Mouse (Mus musculus) hindbrain, postnatal 0 days (tissue): ENCODE measurements at regions not wholly inside any gene's neighbourhood (a gene's known extent, or its start where the extent isn't known, plus 50 kb on each side); places are given as distances from the start of the nearest gene placed in this dataset.

Source experiments
- ATAC-seq: fragments of 200-750 bp; cut with Nextera tagmentation; 2 replicates; pipeline ENCODE4 v1.8.0; 2017; ENCODE audit warnings: mild to moderate bottlenecking, moderate TSS enrichment, moderate library complexity
- DNase-seq: peaks from one replicate; pipeline ENCODE4 v3.0.0-alpha.2; 2015; ENCODE audit warnings: low spot score
- H3K27ac ChIP-seq: fragments of 300-500 bp; sonication (generic); 2 replicates; pipeline ENCODE4 v1.5.1; 2014; ENCODE audit warnings: mild to moderate bottlenecking
- H3K27me3 ChIP-seq: fragments of 300-500 bp; sonication (generic); 2 replicates; pipeline ENCODE4 v1.6.1; 2014; ENCODE audit warnings: low read length, mixed read lengths; ENCODE audit not compliant: insufficient read depth
- H3K36me3 ChIP-seq: fragments of 300-500 bp; sonication (generic); 2 replicates; pipeline ENCODE4 v1.6.1; 2014; ENCODE audit warnings: low read length, mixed read lengths; ENCODE audit not compliant: insufficient read depth
- H3K4me1 ChIP-seq: fragments of 300-500 bp; sonication (generic); 2 replicates; pipeline ENCODE4 v1.6.1; 2014; ENCODE audit warnings: antibody characterized with exemption, low read length, mixed read lengths; ENCODE audit not compliant: insufficient read depth
- H3K4me2 ChIP-seq: fragments of 300-500 bp; sonication (generic); 2 replicates; pipeline ENCODE4 v1.6.1; 2014; ENCODE audit warnings: low read depth, mild to moderate bottlenecking, low read length, moderate library complexity, mixed read lengths
- H3K4me3 ChIP-seq: fragments of 300-500 bp; sonication (generic); 2 replicates; pipeline ENCODE4 v1.5.1; 2014; ENCODE audit warnings: low read length
- H3K9ac ChIP-seq: fragments of 300-500 bp; sonication (generic); replicated peaks from 2 replicates; pipeline ENCODE4 v1.6.1; 2014; ENCODE audit warnings: mild to moderate bottlenecking, low read length, moderate library complexity, mixed read lengths
- H3K9me3 ChIP-seq: fragments of 300-500 bp; sonication (generic); 2 replicates; pipeline ENCODE4 v1.6.1; 2016; ENCODE audit warnings: low read length, mixed read lengths
- CTCF ChIP-seq: IDR thresholded peaks from 2 replicates; pipeline ENCODE4 v1.5.1; 2016; ENCODE audit warnings: antibody characterized with exemption, control low read depth, low read depth
- WGBS: fragments of 180-500 bp; shearing (Covaris S2); extraction: QIAGEN DNeasy Blood & Tissue Kit; methylation state at CpG from one replicate; pipeline ENCODE4 v1.1.7; 2014; 5-methylcytosine and 5-hydroxymethylcytosine counted together

DNA sequence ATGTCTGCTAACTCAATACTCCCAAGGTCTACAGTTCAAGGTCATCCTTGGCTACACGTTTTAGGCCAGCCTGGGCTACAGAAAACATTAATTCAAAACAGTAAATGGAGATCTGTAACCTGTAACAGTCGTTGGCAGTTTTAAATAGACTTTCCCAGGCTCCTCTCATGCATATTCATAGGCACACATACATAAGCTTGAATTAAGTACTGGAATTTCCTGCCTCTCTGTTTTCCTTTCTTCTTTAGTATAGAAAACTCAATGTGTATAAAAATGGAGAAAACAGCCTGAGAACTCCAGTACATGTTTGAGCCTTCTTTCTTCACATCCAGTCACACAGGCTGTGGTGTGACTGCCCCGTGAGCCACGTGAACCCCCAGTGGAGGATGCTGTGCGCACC is 86.0 kb upstream of the Zbtb40 start:
- Histone ChIP-seq H3K27ac (no peak overlapping the region), H3K9ac (no peak overlapping the region), H3K36me3 (no peaks in the 10 kb centered on the region), H3K4me2 (no peak overlapping the region), H3K4me1 (no peaks in the 10 kb centered on the region), H3K9me3 (no peaks in the 10 kb centered on the region), H3K4me3 (no peak overlapping the region), H3K27me3 (no peaks in the 10 kb centered on the region)
- 46% methylated on average over 5 of the region's 5 CpGs for WGBS
- no peak for DNase-seq
- ATAC-seq: no peak
- TF ChIP-seq CTCF: no peak

DNA sequence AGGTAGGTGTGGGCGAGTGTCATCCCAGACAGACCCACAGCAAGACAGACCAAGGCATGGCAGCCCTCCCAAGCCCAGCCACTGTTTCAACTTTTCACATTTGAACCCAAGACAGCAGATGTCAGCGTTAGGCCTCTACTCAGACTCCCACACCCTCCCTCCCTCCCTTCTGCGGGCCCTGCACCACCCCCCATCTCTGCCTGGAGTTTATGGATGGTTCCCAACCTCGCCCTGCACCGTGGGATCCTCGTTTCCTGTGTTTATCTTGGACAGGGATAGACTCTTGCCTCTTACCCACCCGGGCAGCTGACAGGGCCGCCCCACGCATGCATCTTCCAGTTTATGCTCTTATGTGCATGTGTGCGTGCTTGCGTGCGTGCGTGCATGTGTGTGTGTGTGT is 85.2 kb upstream of the Zbtb40 start:
- Histone ChIP-seq H3K4me2 (no peak overlapping the region), H3K4me3 (no peak overlapping the region), H3K9me3 (no peaks in the 10 kb centered on the region), H3K36me3 (no peaks in the 10 kb centered on the region), H3K4me1 (no peaks in the 10 kb centered on the region), H3K9ac (no peak overlapping the region), H3K27ac (no peak overlapping the region), H3K27me3 (no peaks in the 10 kb centered on the region)
- DNase-seq (no peak), ATAC-seq (no peak)
- 65% methylated on average over 13 of the region's 13 CpGs for WGBS
- TF ChIP-seq CTCF: no peak

DNA sequence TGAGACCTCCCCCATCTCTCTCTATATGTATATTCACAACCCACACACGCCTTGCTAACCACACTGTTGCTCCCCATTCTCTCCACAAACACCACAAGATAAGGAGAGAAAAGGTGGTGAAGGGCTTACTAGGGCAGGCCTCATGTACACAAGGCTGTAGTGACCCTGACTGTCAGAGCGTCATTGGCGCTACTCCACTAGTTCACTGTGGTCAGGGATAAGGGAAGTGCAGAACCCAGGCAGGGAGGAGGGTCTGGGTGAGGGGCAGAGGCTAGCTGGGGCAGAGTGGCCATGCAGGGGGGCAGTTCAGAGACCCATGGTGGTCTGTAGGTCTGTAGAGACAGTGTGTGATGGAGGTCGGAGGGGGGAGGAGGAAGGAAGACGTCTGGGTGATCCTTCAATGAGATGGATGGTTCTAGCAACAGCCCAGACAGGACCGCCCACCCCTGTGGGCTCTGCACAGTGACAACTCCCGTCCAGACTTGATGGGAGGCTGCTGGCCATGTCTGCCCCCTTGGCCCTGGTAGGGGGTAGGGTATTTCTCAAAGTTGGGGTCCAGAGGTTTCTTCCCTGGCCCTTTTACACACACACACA is 82.1 kb upstream of the Zbtb40 start:
- Histone ChIP-seq H3K27ac (no peak overlapping the region), H3K9ac (no peak overlapping the region), H3K27me3 (no peaks in the 10 kb centered on the region), H3K4me2 (no peak overlapping the region), H3K4me3 (no peak overlapping the region), H3K36me3 (no peaks in the 10 kb centered on the region), H3K4me1 (no peaks in the 10 kb centered on the region), H3K9me3 (no peaks in the 10 kb centered on the region)
- DNase-seq: no peak
- WGBS: 71% methylated on average over 4 of the region's 7 CpGs
- no peak for TF ChIP-seq CTCF
- ATAC-seq: no peak

DNA sequence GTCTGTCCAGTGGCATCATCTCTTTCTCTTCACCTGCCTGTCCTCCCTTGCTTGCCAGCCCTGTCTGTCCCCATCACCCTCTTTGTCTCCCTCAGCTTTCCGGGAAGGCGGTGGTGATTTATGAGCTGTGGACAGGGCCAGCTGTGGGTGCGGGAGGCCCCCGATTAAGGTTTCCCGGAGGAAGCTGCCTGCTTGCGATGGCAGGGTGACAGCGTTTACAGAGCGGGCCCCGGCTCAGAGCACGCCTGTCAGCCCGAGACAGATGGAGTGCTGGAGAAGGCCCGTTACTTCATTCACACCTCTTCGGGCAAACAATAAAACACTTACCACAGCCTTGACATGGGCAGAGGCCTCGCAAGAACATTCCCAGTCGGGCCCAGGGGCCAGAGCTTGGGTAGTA is 79.6 kb upstream of the Zbtb40 start:
- Histone ChIP-seq H3K4me3 (no peak overlapping the region), H3K36me3 (no peaks in the 10 kb centered on the region), H3K4me1 (no peaks in the 10 kb centered on the region), H3K27ac (no peak overlapping the region), H3K9me3 (no peaks in the 10 kb centered on the region), H3K27me3 (no peaks in the 10 kb centered on the region), H3K9ac (no peak overlapping the region; the same call in 1 of the 2 replicates), H3K4me2 (no peak overlapping the region)
- ATAC-seq (no peak), DNase-seq (peak; percentile 40)
- TF ChIP-seq CTCF: no peak
- WGBS: 35% methylated on average over 15 of the region's 15 CpGs

DNA sequence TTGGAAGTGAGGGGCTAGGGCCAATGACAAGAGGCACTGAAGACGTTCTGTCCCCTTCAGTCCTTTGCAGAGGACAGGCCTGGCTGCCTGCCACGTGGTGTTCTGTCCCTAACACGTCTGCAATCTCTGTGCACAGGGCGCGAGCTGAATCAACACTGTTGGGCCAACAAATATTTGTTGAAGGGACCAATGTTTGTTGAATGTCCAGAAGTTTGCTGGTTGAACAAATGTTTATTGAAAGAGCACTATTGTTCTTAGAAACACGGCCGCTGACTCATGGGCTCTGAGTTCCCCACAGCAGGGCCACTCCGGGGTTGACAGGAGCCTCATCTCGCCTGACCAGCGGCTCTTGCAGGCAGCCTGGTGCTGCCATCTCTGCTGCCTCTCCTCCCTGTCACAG is 73.1 kb upstream of the Zbtb40 start:
- DNase-seq (no peak), ATAC-seq (no peak)
- H3K27ac ChIP-seq: no peak overlapping the region
- no peaks in the 10 kb centered on the region for H3K36me3 ChIP-seq
- WGBS: 50% methylated on average over 10 of the region's 10 CpGs
- no peak for TF ChIP-seq CTCF
- H3K4me2 ChIP-seq: no peak overlapping the region
- no peak overlapping the region for H3K9ac ChIP-seq
- H3K27me3 ChIP-seq: no peaks in the 10 kb centered on the region
- no peak overlapping the region for H3K4me3 ChIP-seq
- no peaks in the 10 kb centered on the region for H3K9me3 ChIP-seq
- peaks cover 12% of the 10 kb centered on the region; the same call in 1 of the 2 replicates for H3K4me1 ChIP-seq

DNA sequence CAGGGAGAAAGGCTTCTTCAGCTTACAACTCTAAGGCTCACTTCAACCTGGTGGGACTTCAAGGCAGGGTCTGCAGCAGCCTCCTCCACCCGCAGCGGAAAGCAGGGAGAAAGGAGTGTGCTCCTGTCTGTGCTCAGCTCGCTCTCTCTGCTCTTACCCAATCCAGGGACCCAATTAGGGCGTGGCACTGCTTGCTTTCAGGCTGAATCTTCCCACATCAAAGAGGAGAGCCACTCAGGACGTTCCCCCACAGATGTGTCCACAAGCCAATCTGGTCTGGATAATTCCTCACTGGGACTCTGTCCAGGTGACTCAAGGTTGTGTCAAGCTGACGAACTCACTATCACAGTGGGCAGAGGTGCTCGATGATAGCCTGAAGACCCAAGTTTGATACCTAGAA is 72.0 kb upstream of the Zbtb40 start:
- WGBS: 64% methylated on average over 7 of the region's 7 CpGs
- DNase-seq (no peak), ATAC-seq (no peak)
- no peak for TF ChIP-seq CTCF
- Histone ChIP-seq H3K36me3 (no peaks in the 10 kb centered on the region), H3K9ac (no peak overlapping the region), H3K27me3 (no peaks in the 10 kb centered on the region), H3K27ac (no peak overlapping the region), H3K4me2 (no peak overlapping the region), H3K9me3 (no peaks in the 10 kb centered on the region), H3K4me1 (peaks cover 12% of the 10 kb centered on the region; the same call in 1 of the 2 replicates), H3K4me3 (no peak overlapping the region)

DNA sequence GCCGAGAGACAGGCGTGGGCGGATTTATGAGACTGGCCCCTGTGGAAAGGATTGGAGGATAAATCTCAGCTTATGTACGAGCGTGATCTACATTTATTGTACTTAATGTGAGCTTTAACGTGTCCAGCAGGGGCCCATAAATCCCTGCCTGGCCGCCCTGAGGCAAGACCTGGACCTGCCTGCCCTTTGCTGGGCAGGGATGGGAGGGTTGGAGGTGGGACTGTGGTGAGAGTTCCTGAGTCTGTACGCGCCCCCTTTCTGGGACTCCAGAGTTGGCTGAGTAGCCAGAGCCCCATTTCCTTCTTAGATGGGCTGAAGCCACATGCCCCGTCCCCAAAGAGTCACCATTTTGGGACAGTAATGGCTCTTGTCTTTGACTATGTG is 69.7 kb upstream of the Zbtb40 start:
- H3K9me3 ChIP-seq: no peaks in the 10 kb centered on the region
- H3K4me3 ChIP-seq: peak overlapping the region; percentile 27
- no peaks in the 10 kb centered on the region for H3K36me3 ChIP-seq
- ATAC-seq (no peak), DNase-seq (no peak)
- TF ChIP-seq CTCF: peak; percentile 12; the same call in 1 of the 2 replicates
- 0 out of 2 replicates have a peak overlapping the region, but pooled peaks have one; percentile 3 for H3K27ac ChIP-seq
- H3K4me1 ChIP-seq: peaks cover 12% of the 10 kb centered on the region; the same call in 1 of the 2 replicates
- H3K4me2 ChIP-seq: peak overlapping the region; percentile 61
- H3K27me3 ChIP-seq: no peaks in the 10 kb centered on the region
- WGBS: 19% methylated on average over 10 of the region's 10 CpGs
- peak overlapping the region; percentile 17; the same call in 1 of the 2 replicates for H3K9ac ChIP-seq
